Mouse (Mus musculus): ENCODE measurements at regions not wholly inside any gene's neighbourhood (a gene's known extent, or its start where the extent isn't known, plus 50 kb on each side); places are given as distances from the start of the nearest gene placed in this dataset.

GRCm38 (mm10) chr4:148746460-148747314 lies 57.5 kb upstream of the Casz1 start:
- H3K4me1 ChIP-seq, result peaks cover 28% of the 10 kb centered on the region
- no peaks in the 10 kb centered on the region for H3K36me3 ChIP-seq
- no peak overlapping the region for H3K27ac ChIP-seq
- no peak for ATAC-seq (ENCODE audit: insufficient number of reproducible peaks, insufficient read depth, low FRiP score, low TSS enrichment)
- WGBS, result 37% methylated on average over 23 of the region's 23 CpGs
- no peak overlapping the region for H3K9ac ChIP-seq
- no peak overlapping the region for H3K4me3 ChIP-seq
- no peak overlapping the region for H3K4me2 ChIP-seq (replicated peaks)
- H3K27me3 ChIP-seq, result peaks cover 43% of the 10 kb centered on the region
- H3K9me3 ChIP-seq, result no peaks in the 10 kb centered on the region

- 80% methylated on average over 7 of the region's 7 CpGs for WGBS
- no peak overlapping the region for H3K4me2 ChIP-seq (replicated peaks)
- no peak for ATAC-seq (ENCODE audit: insufficient number of reproducible peaks, insufficient read depth, low FRiP score, low TSS enrichment)
- peaks cover 40% of the 10 kb centered on the region for H3K27me3 ChIP-seq
- no peak overlapping the region for H3K9ac ChIP-seq
- H3K27ac ChIP-seq, result no peak overlapping the region
- no peak overlapping the region for H3K4me3 ChIP-seq
- no peaks in the 10 kb centered on the region for H3K36me3 ChIP-seq
- H3K4me1 ChIP-seq, result peaks cover 28% of the 10 kb centered on the region
- H3K9me3 ChIP-seq, result no peaks in the 10 kb centered on the region
Observed at GRCm38 (mm10) chr4:148747315-148747644, 56.9 kb upstream of the Casz1 start.

GRCm38 (mm10) chr4:148750030-148750429 lies 54.2 kb upstream of the Casz1 start:
- Histone ChIP-seq H3K27ac (no peak overlapping the region), H3K9ac (no peak overlapping the region), H3K9me3 (no peaks in the 10 kb centered on the region), H3K4me2 (replicated peaks) (no peak overlapping the region), H3K4me1 (peaks cover 20% of the 10 kb centered on the region), H3K36me3 (no peaks in the 10 kb centered on the region), H3K27me3 (peaks cover 34% of the 10 kb centered on the region; the same call in 1 of the 2 replicates), H3K4me3 (no peak overlapping the region)
- 54% methylated on average over 10 of the region's 10 CpGs for WGBS
- no peak for ATAC-seq (ENCODE audit: insufficient number of reproducible peaks, insufficient read depth, low FRiP score, low TSS enrichment)

GRCm38 (mm10) chr4:148751591-148751990 lies 52.6 kb upstream of the Casz1 start:
- no peaks in the 10 kb centered on the region for H3K36me3 ChIP-seq
- no peaks in the 10 kb centered on the region for H3K9me3 ChIP-seq
- no peak overlapping the region for H3K4me3 ChIP-seq
- H3K4me2 ChIP-seq (replicated peaks), result no peak overlapping the region
- peaks cover 31% of the 10 kb centered on the region; the same call in 1 of the 2 replicates for H3K27me3 ChIP-seq
- H3K4me1 ChIP-seq, result peaks cover 12% of the 10 kb centered on the region
- no peak for ATAC-seq (ENCODE audit: insufficient number of reproducible peaks, insufficient read depth, low FRiP score, low TSS enrichment)
- H3K9ac ChIP-seq, result no peak overlapping the region
- no peak overlapping the region for H3K27ac ChIP-seq
- WGBS, result 56% methylated on average over 7 of the region's 7 CpGs

- H3K9ac ChIP-seq, result no peak overlapping the region
- H3K27me3 ChIP-seq, result peaks cover 25% of the 10 kb centered on the region; the same call in 1 of the 2 replicates
- H3K4me1 ChIP-seq, result peaks cover 7% of the 10 kb centered on the region; the same call in 1 of the 2 replicates
- H3K36me3 ChIP-seq, result no peaks in the 10 kb centered on the region
- H3K9me3 ChIP-seq, result no peaks in the 10 kb centered on the region
- no peak overlapping the region for H3K4me2 ChIP-seq (replicated peaks)
- 0 out of 2 replicates have a peak, but pooled peaks have one; percentile 24 for ATAC-seq (ENCODE audit: insufficient number of reproducible peaks, insufficient read depth, low FRiP score, low TSS enrichment)
- no peak overlapping the region for H3K27ac ChIP-seq
- H3K4me3 ChIP-seq, result no peak overlapping the region
- 84% methylated on average over 14 of the region's 14 CpGs for WGBS
Observed at GRCm38 (mm10) chr4:148752360-148753093, 51.7 kb upstream of the Casz1 start.

GRCm38 (mm10) chr4:148753143-148753798 lies 51.0 kb upstream of the Casz1 start:
- no peak overlapping the region for H3K9ac ChIP-seq
- WGBS, result 63% methylated on average over 17 of the region's 17 CpGs
- H3K4me2 ChIP-seq (replicated peaks), result no peak overlapping the region
- no peak for ATAC-seq (ENCODE audit: insufficient number of reproducible peaks, insufficient read depth, low FRiP score, low TSS enrichment)
- H3K27ac ChIP-seq, result peak overlapping the region; percentile 17; the same call in 1 of the 2 replicates
- no peak overlapping the region for H3K4me3 ChIP-seq
- no peaks in the 10 kb centered on the region for H3K36me3 ChIP-seq
- H3K27me3 ChIP-seq, result peaks cover 21% of the 10 kb centered on the region; the same call in 1 of the 2 replicates
- peaks cover 7% of the 10 kb centered on the region; the same call in 1 of the 2 replicates for H3K4me1 ChIP-seq
- no peaks in the 10 kb centered on the region for H3K9me3 ChIP-seq

GRCm38 (mm10) chr4:148753849-148754248 lies 50.4 kb upstream of the Casz1 start:
- no peak overlapping the region for H3K4me2 ChIP-seq (replicated peaks)
- H3K36me3 ChIP-seq, result no peaks in the 10 kb centered on the region
- peaks cover 17% of the 10 kb centered on the region; the same call in 1 of the 2 replicates for H3K27me3 ChIP-seq
- H3K4me3 ChIP-seq, result no peak overlapping the region
- no peak for ATAC-seq (ENCODE audit: insufficient number of reproducible peaks, insufficient read depth, low FRiP score, low TSS enrichment)
- H3K9me3 ChIP-seq, result no peaks in the 10 kb centered on the region
- H3K4me1 ChIP-seq, result peaks cover 7% of the 10 kb centered on the region; the same call in 1 of the 2 replicates
- WGBS, result 83% methylated on average over 8 of the region's 8 CpGs
- H3K9ac ChIP-seq, result no peak overlapping the region
- H3K27ac ChIP-seq, result no peak overlapping the region; the same call in 1 of the 2 replicates
